Mouse (Mus musculus) urinary bladder, postnatal 14 days (tissue): Measurements from ENCODE around the gene Herpud2.

Source experiments
- DNase-seq: peaks from one replicate; pipeline ENCODE4 v3.0.0; 2021; ENCODE audit warnings: low spot score

Herpud2 gene

DNA sequence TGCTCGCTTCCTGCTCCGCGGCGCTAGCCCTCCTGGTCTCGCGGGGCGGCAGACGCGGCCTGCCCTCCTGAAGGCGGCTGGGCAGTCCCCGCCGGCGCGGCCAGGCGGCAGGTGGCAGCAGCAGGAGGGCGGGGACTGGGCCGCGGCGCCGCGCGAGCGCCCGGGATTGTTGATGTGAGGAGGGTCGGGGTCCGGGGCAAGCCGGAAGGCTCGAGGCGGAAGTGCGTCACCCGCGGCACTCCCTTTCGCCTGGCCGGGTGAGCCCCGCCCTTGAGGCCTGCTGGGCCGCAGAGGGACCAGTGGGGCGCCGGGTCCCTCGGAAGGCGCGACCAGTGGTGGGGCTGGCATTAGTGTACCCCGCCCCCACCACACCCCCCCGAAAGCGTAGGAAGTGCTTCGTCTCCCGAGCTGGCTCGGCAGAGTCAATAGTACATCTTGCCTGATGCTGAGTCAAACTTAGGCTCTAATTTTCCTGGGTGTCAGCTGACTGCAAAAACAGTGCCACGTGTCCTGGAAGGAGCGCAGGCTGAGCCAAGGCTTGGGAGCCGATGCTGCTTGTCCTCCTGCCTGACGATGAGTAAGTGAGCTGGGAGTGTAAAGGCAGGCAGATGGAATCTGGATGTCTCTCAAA is at the start of gene Herpud2:
Herpud2 (minus strand) TSS at position 210 of the 631 bp plus-strand sequence.
- DNase-seq: peak; percentile 93

DNA sequence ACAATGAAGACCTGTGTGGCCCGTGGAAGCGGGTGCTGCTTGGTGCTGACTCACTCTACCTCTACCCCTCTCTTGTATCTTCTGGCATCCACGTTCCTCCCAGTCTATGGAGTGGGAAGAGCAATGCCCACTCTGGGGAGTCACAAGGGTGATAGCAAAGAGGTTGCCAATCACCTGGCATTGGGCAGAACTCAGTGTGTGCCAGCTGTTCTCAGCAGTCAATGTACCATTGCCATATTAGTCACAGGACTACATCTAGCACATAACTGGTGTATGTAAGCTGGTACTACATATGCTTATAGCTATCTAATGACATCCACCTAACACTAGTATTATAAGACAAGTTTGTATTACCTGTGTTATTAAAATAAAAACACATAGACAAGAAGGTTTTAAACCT is 49.4 kb upstream of the Herpud2 start:
- DNase-seq: no peak

DNA sequence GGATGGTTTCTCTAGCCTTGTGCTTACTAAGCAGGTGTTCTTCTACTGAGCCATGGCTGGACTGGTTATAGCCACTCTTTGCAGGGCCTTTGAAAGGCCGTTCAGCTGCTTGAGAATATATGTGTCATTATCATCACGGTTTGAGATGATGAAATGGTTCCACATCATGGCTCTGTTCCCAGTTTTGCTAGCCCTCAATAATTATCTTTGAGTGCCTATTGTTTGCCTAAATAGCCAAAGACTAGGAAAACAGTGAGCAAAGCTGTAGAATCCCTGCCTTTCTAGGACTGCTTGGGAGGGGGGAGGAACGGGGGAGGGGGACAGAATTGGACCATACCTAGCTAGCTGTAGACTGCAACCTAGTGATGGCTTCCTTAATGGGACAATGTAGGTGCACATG is 48.5 kb upstream of the Herpud2 start:
- DNase-seq: no peak

DNA sequence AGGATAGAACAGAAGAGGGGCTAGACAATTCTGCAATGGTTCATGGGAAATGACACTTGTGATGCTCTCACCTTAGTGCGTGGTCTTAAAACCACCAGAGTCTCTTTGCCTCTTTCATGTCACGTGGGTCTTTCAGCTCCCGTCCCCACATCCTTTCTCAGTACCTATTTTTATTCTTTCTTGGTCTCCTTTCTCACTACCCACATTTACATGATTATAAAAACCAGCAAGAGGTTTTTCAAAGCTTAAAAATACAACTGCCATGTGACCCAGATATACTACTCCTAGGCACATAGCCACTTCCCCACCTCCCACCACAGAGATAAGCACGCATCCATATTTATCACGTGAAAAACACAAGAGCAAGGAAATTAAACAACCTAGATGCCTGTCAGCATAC is 45.1 kb upstream of the Herpud2 start:
- DNase-seq: no peak

DNA sequence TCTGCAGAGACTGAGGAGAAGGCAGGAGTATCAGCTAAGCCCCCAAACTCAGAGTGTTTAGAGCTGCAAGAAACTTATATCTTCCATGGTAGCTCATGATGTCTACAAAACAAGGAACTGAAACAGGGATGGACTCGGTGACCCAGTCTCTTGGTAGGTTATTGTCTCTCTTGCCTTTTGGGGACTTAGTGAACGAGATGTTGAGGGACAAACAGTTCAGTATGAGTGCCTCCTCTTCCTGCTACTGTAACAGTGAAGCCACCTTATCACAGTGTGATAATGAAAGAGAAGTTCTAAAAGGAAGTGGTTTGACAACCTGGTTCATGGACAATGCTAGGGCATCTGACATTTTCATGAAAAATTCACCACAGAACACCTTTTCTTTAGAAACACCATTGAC is 40.0 kb upstream of the Herpud2 start:
- DNase-seq: no peak

DNA sequence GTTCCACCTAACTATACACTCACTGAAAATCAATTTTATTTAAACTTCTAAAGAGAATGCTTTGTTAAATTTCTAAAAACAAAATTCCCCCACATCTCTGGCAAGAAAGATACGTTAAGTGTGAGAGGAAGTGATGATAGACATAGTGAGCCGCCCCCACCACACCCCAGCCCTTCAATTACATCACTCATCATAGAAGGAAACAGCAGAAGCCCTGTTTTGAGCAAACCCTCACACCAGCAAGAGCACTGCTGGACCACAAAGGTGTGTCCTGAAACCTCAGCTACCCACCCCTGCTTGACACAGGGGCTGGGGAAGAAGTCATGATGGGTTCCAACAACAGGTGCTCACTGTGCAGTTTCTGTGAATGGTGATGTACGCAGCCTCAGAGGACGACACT is 34.9 kb upstream of the Herpud2 start:
- no peak for DNase-seq

DNA sequence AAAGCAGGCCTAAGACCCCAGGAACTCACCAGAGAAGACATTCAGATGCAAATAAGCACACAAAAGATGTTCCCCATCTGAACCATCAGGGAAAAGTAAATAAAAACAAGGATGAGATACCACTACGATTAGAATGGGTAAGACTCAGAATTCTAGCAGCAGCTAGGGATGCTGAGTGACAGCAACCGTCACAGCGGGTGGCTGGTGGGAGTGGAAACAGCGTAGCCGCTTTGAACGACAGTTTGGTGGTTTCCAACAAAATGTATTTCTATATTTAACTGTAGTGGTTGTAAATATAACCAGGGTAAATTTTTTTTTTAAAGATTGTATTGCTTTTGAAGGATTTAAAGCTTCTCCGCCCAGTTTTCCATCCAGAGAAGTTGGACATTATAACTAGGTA is 34.2 kb upstream of the Herpud2 start:
- DNase-seq: no peak

DNA sequence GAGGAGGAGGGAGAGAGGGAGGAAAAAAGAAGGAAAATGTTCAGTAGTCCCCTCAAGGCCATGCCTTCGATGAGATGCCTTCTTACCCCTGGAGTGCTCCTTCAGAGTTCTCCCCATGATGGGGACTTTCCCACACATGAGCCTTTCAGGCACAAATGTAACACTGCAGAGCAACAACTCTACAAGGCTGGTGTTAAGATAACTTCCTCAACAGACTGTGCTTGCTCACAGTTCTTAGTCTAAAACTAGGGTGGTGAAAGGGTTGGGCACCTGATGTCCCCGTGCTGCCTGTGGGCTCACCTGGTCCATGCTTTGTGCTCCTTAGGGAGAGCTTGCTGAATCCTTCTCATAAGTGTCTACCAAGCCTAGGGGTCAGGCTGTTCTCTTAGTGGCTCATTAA is 33.0 kb upstream of the Herpud2 start:
- DNase-seq: no peak

DNA sequence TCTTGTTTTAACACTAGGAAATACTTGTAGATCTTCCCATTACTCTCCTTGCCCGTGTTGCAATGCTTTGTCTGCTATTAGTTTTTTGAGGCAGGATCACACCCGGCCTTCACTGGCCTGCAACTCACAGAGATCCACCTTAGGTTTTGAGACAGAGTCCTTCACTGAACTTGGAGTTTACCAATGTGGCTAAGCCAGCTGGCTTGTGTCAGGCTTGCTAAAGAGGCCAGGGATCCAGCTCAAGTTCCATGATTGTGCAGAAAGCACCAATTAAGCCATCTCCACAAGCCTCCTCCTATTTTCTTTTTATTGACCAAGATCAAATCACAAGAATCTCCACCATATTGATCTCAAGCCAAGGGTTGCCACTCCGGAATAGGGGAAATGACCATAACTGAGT is 26.4 kb upstream of the Herpud2 start:
- DNase-seq: no peak

DNA sequence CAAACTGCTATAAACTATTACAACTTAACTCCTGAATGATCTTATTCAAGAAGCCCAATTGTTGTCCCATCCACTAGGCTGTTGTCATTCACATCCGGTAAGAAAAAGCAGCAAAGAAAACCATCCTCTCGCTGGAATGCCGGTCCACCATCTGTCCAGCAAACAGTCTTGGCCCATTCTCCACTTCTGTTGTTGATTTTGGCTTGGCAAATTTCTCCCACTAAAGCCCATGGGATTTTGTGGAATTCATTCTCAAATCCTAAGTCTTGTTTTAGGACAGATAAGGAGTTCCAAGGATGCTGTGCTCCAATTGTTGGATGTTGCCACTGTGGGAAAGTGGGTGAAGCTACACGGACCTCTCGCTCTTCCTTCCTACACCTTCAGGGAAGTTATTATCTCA is 25.6 kb upstream of the Herpud2 start:
- DNase-seq: no peak

DNA sequence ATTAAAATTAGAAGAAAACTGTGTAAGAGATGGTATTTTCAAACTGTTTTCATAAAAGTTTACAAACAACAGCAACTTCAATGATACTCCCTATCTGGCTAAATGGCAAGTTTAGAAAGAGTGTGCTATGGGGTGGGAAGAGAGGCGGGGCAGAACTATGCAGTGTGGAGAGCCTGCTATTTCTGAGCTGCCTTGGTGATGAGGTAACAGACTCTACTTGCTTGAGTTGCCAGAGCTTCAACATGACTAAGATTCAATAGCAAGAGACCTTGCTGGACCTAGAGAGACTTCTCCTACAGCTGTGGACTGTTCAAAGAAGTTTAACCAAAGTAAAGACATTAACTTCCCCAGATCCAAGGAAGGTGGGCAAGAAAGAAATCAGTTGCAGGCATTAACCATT is 24.9 kb upstream of the Herpud2 start:
- no peak for DNase-seq

DNA sequence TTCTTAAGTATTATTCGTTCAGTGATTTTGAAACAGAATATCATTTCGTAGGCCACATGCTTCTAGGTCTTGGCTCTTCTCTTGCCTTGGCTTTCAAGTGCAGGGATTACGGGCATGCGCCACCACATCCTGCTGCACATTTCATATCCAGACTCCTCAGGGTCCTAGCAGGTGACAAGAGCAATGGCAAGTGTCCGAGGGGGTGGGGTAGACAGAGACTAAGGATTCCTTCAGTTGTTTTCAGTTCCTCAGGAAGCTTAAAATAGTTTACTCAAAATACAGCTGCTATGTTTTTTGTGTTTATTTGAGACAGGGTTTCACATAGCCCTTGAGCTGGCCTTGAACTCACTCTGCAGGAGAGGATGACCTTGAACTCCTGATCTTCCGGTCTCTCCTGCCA is 24.4 kb upstream of the Herpud2 start:
- no peak for DNase-seq

DNA sequence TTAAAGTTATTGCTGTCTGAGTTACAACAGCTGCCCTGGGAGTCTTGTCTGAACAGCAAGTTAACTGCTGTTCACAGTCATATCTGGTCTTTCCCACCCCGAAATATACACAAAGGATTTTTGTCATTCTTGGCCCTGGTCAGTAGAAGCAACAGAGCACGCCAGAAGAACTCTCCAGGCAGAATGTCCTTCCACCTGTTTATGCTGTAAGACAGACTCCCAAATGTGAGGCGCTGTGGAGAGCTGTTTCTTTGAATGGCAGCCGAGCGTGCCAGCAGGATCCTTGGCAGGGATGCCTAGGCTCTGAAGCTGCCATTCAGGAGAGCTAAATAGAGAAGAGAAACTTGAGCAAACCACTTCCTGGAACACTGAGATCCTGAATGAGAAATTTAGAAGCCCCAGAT is 23.4 kb upstream of the Herpud2 start:
- peak; percentile 56 for DNase-seq

DNA sequence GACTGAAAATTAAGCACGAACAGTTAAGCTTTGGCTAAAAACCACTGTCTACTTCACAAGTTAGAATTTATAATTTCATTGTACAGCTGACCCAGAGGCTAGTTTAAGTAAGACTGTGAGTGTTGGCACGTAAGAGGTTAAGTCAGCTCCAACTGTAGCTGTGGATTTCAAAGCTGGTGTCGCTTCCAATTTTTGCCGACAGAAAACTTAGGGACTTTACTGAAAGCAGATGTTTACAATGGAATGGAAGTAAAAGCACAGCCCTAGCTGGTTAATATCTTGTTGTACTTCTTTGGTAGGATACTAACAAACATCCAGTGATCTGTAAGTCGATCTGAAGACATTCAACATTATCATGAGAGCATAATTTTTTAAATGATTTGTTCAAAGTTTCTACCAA is 23.0 kb upstream of the Herpud2 start:
- DNase-seq: no peak

DNA sequence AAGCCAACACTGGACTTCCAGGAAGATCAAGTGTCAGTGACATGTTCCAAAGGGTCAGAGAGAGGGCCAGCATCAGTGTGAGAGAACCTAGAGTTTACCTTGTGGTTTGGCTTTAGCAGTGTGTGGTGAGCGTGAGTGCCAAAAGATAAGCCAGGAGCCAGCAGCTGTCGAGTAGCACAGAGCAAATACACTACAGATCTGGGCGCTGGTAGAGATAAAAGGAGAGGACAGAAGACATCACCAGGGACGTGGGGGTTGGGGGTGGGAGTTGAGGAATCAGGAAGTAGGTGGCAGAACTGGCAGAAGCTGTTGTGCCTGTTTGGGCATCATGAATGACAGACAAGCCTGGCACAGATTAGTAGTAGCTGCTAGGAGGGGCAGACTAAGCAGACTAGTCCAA is 21.6 kb upstream of the Herpud2 start:
- peak; percentile 69 for DNase-seq

DNA sequence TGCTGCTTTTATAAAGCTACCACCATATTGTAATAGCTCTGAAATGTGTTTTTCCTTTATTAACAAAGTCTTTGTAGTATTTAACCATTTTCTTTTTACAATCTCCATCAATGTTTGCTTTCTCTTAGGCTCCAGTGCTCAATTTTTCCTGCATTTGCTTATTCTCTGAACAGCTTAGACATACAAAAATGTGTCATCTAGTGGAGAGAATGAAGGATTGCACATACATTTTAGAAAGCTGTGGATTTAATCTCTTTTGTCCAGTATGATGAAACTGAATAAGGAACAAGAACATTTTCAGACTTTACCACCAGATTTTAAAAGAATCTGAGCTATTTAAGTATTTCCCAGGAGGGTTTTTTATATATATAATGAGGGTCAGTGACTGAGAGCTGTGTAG is 18.0 kb upstream of the Herpud2 start:
- DNase-seq: no peak

DNA sequence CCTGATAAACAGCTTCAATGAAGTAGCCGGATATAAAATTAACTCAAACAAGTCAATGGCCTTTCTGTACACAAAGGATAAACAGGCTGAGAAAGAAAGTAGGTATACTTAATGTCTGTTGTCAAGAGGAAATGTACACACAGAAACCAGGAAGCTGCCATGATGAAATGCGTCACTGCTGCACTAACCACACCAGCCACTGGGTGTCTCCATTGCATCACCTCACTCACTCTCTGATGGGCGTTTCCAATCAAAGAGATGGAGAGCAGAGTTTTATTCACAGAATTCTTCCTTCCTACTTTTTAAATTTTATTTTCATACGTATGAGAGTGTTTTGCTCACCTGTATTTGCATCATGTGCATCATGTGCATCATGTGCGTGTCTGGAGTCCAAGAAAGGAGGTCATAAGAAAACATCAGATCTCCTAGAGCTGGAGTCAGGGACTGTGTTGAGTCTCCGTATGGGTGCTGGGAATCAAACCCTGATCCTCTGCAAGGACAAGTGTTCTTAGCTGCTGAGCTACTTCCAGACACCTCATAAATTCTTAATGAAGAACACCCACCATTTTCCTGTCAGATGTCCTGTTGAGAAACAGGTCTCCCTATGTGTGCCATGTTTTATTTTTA is 16.0 kb upstream of the Herpud2 start:
- DNase-seq: peak; percentile 80

DNA sequence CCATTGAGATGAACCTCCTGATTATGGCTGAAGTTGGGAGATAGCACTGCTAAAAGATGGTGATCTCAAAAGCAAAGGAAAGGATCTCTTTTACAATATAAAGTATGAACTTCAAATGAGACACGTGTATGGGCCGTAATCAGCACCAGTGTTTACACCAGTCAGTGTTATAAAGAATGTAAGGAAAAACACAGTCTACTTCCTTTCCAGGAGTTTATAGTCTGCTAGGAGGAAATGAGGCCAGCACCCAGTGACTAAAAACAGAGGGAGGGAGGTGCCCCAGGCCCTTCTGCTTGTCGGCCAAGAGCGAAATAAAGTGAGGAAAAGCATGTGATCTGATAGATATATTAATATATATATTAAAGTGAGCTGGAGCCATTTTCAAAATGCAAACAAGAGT is 6.6 kb upstream of the Herpud2 start:
- DNase-seq: no peak

DNA sequence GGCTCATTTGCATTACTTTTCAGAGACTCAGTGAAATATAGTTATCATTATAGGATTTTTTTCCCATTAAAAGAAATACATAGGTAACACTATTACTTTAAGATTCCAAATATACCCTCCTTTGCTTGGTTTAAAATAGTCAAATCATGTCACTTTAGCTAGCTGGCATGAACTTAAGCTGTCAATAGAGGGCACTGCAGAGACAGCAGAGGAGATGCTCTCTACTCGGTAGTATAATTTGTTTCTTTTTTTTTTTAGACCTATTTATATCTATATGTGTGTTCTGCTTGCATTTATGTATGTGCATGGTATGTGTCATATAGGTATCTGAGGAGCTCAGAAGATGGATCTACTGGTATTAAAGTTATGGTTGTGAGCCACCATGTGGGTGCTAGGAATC is 4.8 kb upstream of the Herpud2 start:
- no peak for DNase-seq

DNA sequence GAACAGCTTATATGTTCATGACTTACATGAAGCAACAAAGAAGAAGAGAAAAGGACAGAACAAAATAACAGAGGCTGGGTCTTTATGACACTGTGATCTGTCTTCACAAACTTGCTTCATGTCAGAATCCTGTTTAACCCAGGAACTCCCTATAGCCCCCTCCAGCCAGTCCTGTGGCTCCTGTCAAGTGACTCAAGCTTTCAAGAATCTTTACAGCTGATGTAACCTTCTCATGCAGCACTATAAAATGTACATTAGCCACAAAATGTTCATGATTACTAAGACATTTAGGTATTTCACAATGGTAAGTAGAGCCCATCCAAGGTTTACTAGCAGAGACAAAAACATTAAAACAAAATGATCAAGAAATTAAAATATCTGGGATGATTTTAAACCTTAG is 1.4 kb upstream of the Herpud2 start:
- DNase-seq: no peak

DNA sequence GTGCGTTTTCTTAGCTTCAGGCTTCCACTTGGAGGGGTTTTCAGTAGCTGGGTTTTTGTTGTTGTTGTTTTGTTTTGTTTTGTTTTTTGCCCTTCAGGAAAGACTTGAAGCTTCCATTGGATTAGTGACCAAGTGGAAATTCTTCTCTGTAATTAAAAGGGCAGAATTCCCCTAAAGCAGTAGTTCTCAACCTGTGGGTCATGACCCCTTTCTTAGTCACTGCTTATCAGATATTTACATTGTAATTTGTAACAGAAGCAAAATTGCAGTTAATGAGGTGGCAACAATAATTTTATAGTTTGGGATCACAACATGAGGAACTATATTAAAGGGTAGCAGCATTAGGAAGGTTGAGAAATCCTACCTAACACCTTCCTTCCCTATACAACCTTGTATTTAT is 837 bp upstream of the Herpud2 start:
- no peak for DNase-seq

DNA sequence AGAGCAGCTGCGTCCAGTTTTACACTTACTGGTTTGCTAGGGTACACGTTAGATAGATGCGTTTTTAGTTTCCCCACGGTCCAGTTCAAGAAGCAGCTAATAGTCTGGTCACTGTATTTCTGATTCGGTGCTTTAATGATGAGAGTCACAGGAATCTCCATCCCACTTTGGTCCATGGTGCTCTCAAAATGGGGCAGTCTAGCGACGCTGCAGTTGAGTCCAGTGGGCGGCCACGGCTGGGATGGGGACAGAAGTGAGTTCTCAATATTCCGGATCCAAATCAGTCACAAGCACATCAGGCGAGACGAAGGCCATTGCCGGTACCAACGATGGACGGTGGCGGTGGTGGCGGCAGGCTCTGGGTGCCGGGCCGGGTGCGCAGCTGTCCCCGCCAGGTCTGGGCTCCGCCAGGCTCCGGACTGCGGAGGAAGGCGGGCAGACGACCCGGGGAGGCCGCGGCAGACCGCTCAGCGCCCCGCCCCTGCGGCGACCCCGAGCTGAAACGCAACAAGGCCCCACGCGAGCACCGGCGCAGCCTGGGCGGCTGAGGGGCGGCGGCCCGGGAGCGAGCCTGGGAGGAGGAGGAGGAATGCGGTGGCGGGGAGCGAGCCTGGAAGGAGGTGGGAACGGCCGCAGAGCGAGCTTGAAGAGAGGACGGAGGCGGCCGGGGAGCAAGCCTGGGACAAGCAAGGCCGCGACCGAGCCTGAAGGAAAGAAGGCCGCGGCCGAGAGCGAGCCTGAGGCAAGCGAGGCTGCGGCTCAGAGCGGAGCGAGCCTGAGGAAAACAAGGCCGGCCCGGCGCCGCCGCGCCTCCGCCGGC is 619 bp downstream of the Herpud2 start:
- peak; percentile 81 for DNase-seq

DNA sequence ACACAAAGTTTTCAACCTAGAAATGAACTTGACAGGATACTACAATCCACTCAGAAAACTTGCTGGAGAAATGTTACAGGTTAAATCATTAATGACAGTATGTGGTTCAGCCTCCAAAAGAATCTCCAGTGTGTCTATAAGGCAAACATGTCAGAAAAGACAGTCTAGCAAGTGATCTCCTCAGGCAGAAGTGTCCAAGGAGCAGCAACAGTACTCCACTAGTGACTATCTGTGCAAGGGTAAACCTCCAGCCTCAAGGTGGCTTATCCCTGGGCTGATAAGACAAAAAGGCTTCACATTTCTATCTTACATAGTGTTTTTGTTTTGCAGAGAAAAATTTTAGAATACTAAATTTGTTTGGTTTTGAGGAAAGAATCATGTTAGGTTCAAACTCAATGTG is 2.9 kb downstream of the Herpud2 start:
- no peak for DNase-seq

DNA sequence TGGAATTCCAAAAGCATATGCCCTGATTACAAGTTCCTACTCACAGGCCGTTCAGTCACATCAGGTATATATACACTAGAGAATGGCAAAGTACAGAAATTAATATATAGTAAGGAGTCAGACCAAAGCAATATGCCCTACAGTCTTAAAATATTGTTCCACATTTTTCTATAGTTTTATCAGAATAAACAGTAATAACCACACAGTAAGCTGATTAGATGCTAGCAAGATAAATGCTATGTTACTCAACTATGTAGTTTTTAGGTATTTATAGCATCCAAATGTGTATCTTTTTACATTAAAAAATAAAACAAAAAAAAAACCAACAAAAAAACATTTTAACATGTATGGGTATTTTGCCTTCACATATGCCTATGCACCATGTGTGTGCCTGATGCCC is 5.7 kb downstream of the Herpud2 start:
- no peak for DNase-seq
